Mouse (Mus musculus): ENCODE data around the gene Nfkbia.
A peak's percentile ranks its signal among the peaks of the same experiment; 100 is the strongest.

- TF ChIP-seq EP300 (IDR thresholded peaks at IDR 0.05; ENCODE audit: low read depth) (peak; percentile 50; the same call in 1 of the 2 replicates), CTCF (IDR thresholded peaks at IDR 0.05; ENCODE audit: low read depth) (no peak)
Measured at GRCm38 (mm10) chr12:55491516-55492183, 797 bp downstream of the Nfkbia start.

Data from liver, postnatal 0 days (tissue).